Comparison of ENCODE assay signal across 29 mouse cellular contexts in genomic region chr1:127834202-127834601, GRCm38 (mm10). TPM values are rescaled to one million over a fixed set of nuclear protein-coding genes. Genes with fewer than 3 reads are reported as not detected.
"Had no signal": no experiment of that assay in that cellular context is flagged by ENCODE, and none has a peak within 500 bp of the region (broad histone marks: within the 10 kb centered on the region; RNA-seq: fewer than 3 reads in every experiment).

No protein-coding gene starts in this region.

- H3K36me3 ChIP-seq: heart, embryonic 10.5 days; heart, embryonic 12.5 days; hindbrain, embryonic 10.5 days; hindbrain, embryonic 12.5 days; intestine, embryonic 15.5 days; limb, embryonic 10.5 days; limb, embryonic 12.5 days had no signal

- H3K4me1 ChIP-seq: hindbrain, embryonic 10.5 days; hindbrain, embryonic 12.5 days; intestine, embryonic 15.5 days had no signal

- H3K9me3 ChIP-seq: heart, embryonic 10.5 days; heart, embryonic 12.5 days; hindbrain, embryonic 10.5 days; hindbrain, embryonic 12.5 days; intestine, embryonic 15.5 days; limb, embryonic 10.5 days; limb, embryonic 12.5 days had no signal

- DNase-seq: gastrocnemius, adult 2 months; gastrocnemius, postnatal 10 days; gastrocnemius, postnatal 25 days; heart, adult 18-20 months; heart, postnatal 10 days; heart, postnatal 4 days; kidney, adult 18-20 months; kidney, adult 8-10 months; kidney, postnatal 10 days; kidney, postnatal 25 days; kidney, postnatal 4 days had no signal

- H3K4me2 ChIP-seq: heart, embryonic 12.5 days; hindbrain, embryonic 12.5 days; hindbrain, embryonic 14.5 days; intestine, embryonic 15.5 days; limb, embryonic 12.5 days had no signal

- H3K9ac ChIP-seq: heart, embryonic 12.5 days; hindbrain, embryonic 12.5 days; hindbrain, embryonic 14.5 days; intestine, embryonic 15.5 days; limb, embryonic 12.5 days had no signal

- ATAC-seq: hindbrain, embryonic 16.5 days; inflammation-experienced regulatory T-cells, adult 6 months; intestine, embryonic 15.5 days; intestine, postnatal 0 days had no signal

- H3K27me3 ChIP-seq: heart, embryonic 12.5 days; hindbrain, embryonic 12.5 days; intestine, embryonic 15.5 days; limb, embryonic 12.5 days had no signal

- H3K4me3 ChIP-seq: gastrocnemius, adult 2 months; heart, embryonic 10.5 days; heart, embryonic 12.5 days; hindbrain, embryonic 10.5 days; hindbrain, embryonic 12.5 days; intestine, embryonic 15.5 days; layer of hippocampus, adult 2 months; left cerebral cortex, adult 2 months; limb, embryonic 10.5 days; limb, embryonic 12.5 days had no signal

- H3K27ac ChIP-seq: gastrocnemius, adult 2 months; heart, embryonic 10.5 days; hindbrain, embryonic 10.5 days; hindbrain, embryonic 12.5 days; hindbrain, embryonic 14.5 days; intestine, embryonic 15.5 days; layer of hippocampus, adult 2 months; left cerebral cortex, adult 2 months; limb, embryonic 10.5 days; limb, embryonic 12.5 days had no signal

RNA-seq across cellular contexts. Expression of gene Map3k19, which starts 20.6 kb away (rescaled TPM):
- total RNA-seq: gastrocnemius, postnatal 4 days; heart, postnatal 25 days; heart, postnatal 4 days had no signal
- polyA plus RNA-seq: heart, embryonic 10.5 days; heart, embryonic 12.5 days; heart, embryonic 14.5 days; intestine, embryonic 15.5 days; intestine, postnatal 0 days; kidney, embryonic 14.5 days; limb, embryonic 10.5 days; limb, embryonic 12.5 days; limb, embryonic 14.5 days had no signal
